Mouse (Mus musculus): ENCODE results near the gene Ccdc154.

DNA sequence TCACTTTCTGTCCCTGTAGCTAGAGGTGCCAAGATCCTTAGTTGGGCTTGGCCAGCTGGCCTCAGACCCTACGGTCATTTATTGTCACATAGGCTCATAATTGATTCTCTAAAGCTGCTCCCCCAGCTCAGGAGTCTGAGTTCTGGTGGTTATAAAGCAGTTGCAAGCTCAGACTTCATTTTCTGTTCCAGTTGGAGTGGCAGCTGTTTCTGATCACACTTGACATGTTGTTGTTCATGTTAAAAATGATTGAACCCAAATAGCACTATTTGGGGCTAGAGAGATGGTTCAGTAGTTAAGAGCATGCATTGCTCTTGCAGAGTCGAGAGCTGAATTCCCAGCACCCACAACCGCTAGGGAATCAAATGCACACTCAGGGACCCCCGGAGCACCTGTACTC is 47.7 kb downstream of the Ccdc154 start:
- TF ChIP-seq CTCF (IDR thresholded peaks at IDR 0.05; ENCODE audit: low read depth) (no peak), EP300 (IDR thresholded peaks at IDR 0.05; ENCODE audit: low read depth) (no peak)

Data from liver, postnatal 0 days (tissue).